Mouse (Mus musculus) brain, embryonic 14.5 days (tissue): ENCODE data around the gene LTO1.
A peak's percentile ranks its signal among the peaks of the same experiment; 100 is the strongest.

Experiments used
- CTCF ChIP-seq: fragments of 200-500 bp; IDR thresholded peaks from 2 replicates; pipeline ENCODE4 v1.5.1; 2012; ENCODE audit warnings: inconsistent platforms, mild to moderate bottlenecking, moderate library complexity, borderline replicate concordance; ENCODE audit not compliant: insufficient read depth, insufficient read length; ENCODE audit errors: extremely low read depth
- POLR2A ChIP-seq: fragments of 200-500 bp; IDR thresholded peaks from 2 replicates; pipeline ENCODE4 v1.6.1; 2012; ENCODE audit warnings: mild to moderate bottlenecking, inconsistent platforms, borderline replicate concordance; ENCODE audit not compliant: poor library complexity, insufficient read depth, insufficient read length, severe bottlenecking; ENCODE audit errors: extremely low read depth

DNA sequence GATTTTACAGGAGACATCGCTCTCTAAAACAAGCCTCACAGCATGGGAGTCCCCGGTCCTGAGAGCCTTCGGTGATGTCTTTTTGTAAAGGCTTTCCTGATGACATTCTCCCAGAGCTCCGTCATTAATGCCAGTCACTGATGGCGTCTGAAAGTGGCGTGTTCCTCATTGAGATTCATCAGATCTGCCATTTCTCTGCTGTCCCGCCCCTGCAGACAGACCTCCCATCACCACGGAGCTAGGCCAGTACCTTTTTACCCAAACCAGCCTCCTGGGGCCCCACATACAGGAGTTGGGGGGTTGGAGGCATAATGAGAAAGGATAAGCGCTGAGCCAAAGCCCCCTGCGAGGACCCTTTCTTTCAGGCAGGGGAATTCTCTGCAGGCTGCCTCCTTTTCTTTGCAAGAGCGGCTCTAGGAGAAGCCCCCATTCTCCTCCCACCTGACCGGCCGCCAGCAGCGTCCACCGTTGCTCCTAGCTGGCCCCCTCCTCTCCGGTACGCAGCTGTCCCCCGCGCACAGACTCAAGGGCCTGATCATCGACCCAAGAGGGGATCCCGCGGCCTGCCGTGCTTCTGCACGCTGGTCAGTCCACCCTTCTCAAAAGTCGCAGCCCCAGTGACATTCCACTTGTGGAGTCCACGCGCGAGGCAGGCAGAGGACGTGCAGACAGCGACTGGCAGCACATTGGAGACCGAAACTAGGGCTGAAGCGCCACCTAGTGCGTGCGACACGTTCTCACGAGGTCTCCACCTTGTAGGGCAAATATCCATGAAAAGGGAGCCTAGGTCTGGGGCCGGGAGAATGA, 19.4 kb upstream of the LTO1 start:
- TF ChIP-seq CTCF: peak; percentile 83
- TF ChIP-seq POLR2A: no peak
